Mouse (Mus musculus): ENCODE measurements around the gene Slc7a5.

The Slc7a5 gene

GRCm38 (mm10) chr8:121935341-121936294, 28.1 kb upstream of the Slc7a5 start:
- no peak for DNase-seq

- DNase-seq: no peak
Observed at GRCm38 (mm10) chr8:121934923-121935322, 27.4 kb upstream of the Slc7a5 start.

- DNase-seq: no peak
Observed at GRCm38 (mm10) chr8:121934506-121934905, 27.0 kb upstream of the Slc7a5 start.

- no peak for DNase-seq
Observed at GRCm38 (mm10) chr8:121932668-121933520, 25.4 kb upstream of the Slc7a5 start.

GRCm38 (mm10) chr8:121932026-121932667, 24.7 kb upstream of the Slc7a5 start:
- DNase-seq: no peak

GRCm38 (mm10) chr8:121931571-121931970, 24.1 kb upstream of the Slc7a5 start:
- no peak for DNase-seq

- DNase-seq: no peak
Observed at GRCm38 (mm10) chr8:121930047-121930446, 22.6 kb upstream of the Slc7a5 start.

- no peak for DNase-seq
Observed at GRCm38 (mm10) chr8:121927316-121927715, 19.8 kb upstream of the Slc7a5 start.

- DNase-seq: no peak
Observed at GRCm38 (mm10) chr8:121926266-121926665, 18.8 kb upstream of the Slc7a5 start.

GRCm38 (mm10) chr8:121925624-121926023, 18.1 kb upstream of the Slc7a5 start:
- peak; percentile 35 to 36 for DNase-seq

GRCm38 (mm10) chr8:121924681-121925080, 17.2 kb upstream of the Slc7a5 start:
- no peak for DNase-seq

- no peak for DNase-seq
Observed at GRCm38 (mm10) chr8:121922101-121922500, 14.6 kb upstream of the Slc7a5 start.

GRCm38 (mm10) chr8:121921582-121921981, 14.1 kb upstream of the Slc7a5 start:
- no peak for DNase-seq

GRCm38 (mm10) chr8:121919731-121920130, 12.2 kb upstream of the Slc7a5 start:
- DNase-seq: no peak

- DNase-seq: no peak
Observed at GRCm38 (mm10) chr8:121919158-121919557, 11.7 kb upstream of the Slc7a5 start.

- DNase-seq: no peak
Observed at GRCm38 (mm10) chr8:121913378-121913777, 5.9 kb upstream of the Slc7a5 start.

GRCm38 (mm10) chr8:121912831-121913230, 5.3 kb upstream of the Slc7a5 start:
- no peak for DNase-seq

GRCm38 (mm10) chr8:121911987-121912386, 4.5 kb upstream of the Slc7a5 start:
- DNase-seq: no peak

GRCm38 (mm10) chr8:121911400-121911799, 3.9 kb upstream of the Slc7a5 start:
- no peak for DNase-seq

- DNase-seq: peak; percentile 31 to 55
Observed at GRCm38 (mm10) chr8:121909663-121910062, 2.2 kb upstream of the Slc7a5 start.

- no peak for DNase-seq
Observed at GRCm38 (mm10) chr8:121909148-121909541, 1.7 kb upstream of the Slc7a5 start.

- no peak for DNase-seq
Observed at GRCm38 (mm10) chr8:121908378-121909147, 1.1 kb upstream of the Slc7a5 start.
